Mouse (Mus musculus) mouse trophoblast stem cell (cell line): Measurements from ENCODE around the gene Cyp2d9.
"Not testable (repeated sequence)": the region's sequence is repeated elsewhere in the genome, so short reads cannot be mapped to it uniquely, and the experiment has no call there.

Experiments used
- in situ Hi-C, 2 experiments: fragments of 300-500 bp; cut with MseI, MboI; formaldehyde crosslinking; loops; 2 replicates in 1 of 2; 3 replicates in 1 of 2; pipeline ENCODE4 v1.15.1; 2025

Cyp2d9 gene

GRCm38 (mm10) chr15:82433137-82433536, at the start of gene Cyp2d9:
TSS of gene Cyp2d9 (plus strand) at chr15:82433437.
- in situ Hi-C loops = no loop called here

GRCm38 (mm10) chr15:82385729-82386128, 47.5 kb upstream of the Cyp2d9 start:
- in situ Hi-C loops = no loop called here

DNA sequence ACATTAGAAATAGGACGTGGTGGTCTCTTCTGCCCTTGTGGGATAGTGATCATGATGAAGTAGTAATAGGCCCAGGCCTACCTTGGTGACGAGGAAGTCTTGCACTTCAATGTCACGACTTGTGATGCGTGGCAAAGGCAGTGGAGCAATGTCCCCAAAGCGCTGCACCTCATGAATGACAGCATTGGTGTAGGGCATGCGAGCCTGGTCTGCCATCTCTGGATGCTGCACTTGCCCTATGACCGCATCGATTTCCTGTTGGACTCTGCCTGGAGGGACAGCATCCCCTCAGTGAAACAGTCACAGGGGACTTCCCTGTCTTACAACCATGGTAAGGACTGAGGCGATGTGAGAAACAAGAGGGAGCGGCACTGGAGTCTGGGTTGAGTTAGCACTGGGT, 43.3 kb upstream of the Cyp2d9 start:
- in situ Hi-C loops = not testable (repeated sequence)

- in situ Hi-C loops = not testable (repeated sequence)
These were observed 39.3 kb upstream of the Cyp2d9 start, which contains the start of gene Cyp2d11 for GRCm38 (mm10) chr15:82393922-82394321. TSS of gene Cyp2d11 (minus strand) at chr15:82394022.

GRCm38 (mm10) chr15:82395955-82396354, 37.3 kb upstream of the Cyp2d9 start:
- in situ Hi-C loops = loop anchor here (5.0 kb wide), 1 partner anchor 51 kb away; no protein-coding TSS in a partner anchor

DNA sequence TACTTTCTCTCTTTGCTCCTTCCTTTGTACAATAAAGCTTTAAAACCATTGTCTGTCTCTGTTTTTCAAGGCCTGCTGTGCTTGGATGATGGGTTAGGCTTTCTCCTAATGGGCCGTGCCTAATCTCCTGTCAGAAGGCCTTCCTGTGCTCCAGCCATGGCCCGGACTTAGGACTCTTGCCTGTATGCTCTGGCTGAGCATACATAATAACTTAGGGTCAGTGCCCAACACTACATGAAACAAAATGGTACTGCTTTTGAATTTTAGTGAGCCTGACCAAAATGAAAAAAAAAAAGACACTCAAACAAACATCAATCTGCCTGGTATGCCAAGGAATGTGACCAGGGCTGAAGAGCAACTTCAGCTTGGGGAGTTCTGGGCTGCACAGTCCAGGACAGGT, 31.7 kb upstream of the Cyp2d9 start:
- in situ Hi-C loops = no loop called here

DNA sequence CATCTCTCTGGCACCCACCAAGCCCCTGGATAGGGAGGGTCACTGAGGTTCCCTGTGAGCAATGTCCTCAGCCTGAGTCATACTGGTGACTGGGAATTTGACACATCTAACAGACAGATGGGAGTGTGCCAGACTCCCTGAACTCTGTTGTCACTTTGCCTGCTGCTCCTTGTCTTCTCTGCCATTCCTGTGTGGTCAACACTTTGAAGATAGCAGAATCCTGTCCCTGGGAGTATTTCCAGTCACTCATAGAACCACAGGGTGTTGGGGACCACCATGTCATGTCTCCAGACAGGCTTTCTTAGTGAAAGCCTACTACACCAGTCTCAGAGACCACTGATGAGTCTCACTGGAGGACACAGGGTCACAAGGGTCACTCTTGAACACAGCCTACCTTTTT, 31.1 kb upstream of the Cyp2d9 start:
- in situ Hi-C loops = no loop called here

DNA sequence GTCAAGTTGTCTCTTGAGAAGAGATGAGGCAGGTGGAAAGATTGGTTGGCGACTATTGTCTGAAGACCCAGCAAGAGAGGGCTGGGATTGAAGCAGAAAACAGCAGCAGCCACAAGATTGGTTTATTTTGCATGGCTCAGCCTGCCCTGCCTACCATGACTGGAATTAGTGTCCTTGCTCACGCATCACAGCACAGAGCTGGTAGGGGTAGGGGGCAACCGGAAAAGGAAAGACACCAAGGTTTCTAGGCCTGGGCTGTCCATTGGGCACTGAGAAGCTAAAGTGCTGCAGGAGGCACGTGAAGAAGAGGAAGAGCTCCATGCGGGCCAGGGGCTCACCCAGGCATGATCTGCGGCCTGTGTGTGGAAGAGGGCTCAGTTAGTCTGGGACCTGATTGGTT, 30.5 kb upstream of the Cyp2d9 start:
- in situ Hi-C loops = no loop called here

- in situ Hi-C loops = no loop called here
These were observed 29.6 kb upstream of the Cyp2d9 start for GRCm38 (mm10) chr15:82403606-82404005.

DNA sequence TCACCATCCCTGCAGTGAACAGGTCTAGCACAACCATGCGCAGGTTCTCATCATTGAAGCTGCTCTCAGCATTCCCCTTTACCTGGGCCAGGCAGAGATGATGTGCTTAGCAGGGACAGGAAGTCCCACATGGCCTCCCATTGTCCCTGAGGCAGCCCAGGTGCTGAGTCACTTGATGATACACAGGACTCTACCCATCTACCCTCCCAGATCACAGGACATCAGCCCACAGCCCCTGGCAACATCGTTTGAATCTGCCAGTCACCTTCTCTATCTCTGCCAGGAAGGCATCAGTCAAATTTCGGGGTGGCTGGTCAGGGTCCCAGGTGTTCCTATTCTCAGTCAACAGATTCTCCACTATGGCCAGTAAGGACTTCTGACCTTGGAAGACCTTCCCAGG, 29.1 kb upstream of the Cyp2d9 start:
- in situ Hi-C loops = no loop called here

GRCm38 (mm10) chr15:82406981-82407380, 26.3 kb upstream of the Cyp2d9 start, which contains the start of gene Cyp2d10:
TSS of gene Cyp2d10 (minus strand) at chr15:82407195.
- in situ Hi-C loops = no loop called here

- in situ Hi-C loops = no loop called here
These were observed 25.7 kb upstream of the Cyp2d9 start for GRCm38 (mm10) chr15:82407536-82407935.

- in situ Hi-C loops = no loop called here
These were observed 16.1 kb upstream of the Cyp2d9 start for GRCm38 (mm10) chr15:82416797-82417789.

DNA sequence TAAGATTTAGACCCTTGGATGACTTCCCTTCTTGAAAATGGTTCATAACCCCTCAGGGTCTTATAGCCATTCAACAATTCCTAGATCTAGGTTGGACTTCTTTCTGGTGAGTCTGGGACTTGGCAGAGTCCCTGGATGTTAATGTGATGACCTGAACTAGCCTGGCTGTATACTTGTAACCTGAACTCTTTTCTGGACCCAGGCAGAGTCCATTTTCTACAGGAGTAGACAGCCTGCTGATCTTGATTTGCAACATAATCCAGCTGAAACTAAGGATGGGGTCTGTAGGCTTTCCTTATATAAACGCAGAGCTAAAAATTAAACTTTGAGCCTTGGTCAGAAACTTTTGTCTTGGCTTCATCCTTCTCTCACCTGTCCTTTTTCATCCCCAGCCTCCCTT, 14.6 kb upstream of the Cyp2d9 start:
- in situ Hi-C loops = no loop called here

- in situ Hi-C loops = no loop called here
These were observed 10.3 kb upstream of the Cyp2d9 start for GRCm38 (mm10) chr15:82422935-82423334.

- in situ Hi-C loops = no loop called here
These were observed 9.8 kb upstream of the Cyp2d9 start for GRCm38 (mm10) chr15:82423471-82423870.

GRCm38 (mm10) chr15:82433621-82434020, 384 bp downstream of the Cyp2d9 start:
- in situ Hi-C loops = no loop called here

DNA sequence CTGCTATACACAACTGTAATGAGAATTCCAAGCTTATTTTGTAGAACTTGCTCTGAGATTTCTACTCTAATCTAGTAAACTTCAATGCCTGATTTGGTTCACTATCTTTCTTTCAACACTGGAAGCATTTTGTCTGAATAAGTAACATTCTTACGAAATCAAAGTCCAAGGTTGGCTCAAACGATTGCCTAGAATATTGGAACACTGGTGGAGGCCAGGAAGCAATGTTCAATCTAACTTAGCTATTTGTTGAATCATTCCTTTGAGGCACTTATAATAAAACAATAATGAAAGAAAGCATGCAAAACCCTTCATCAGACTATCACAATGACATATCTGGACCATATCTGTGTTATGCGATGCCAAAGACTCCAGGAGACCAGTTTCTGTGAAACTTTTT, 1.3 kb downstream of the Cyp2d9 start:
- in situ Hi-C loops = no loop called here

DNA sequence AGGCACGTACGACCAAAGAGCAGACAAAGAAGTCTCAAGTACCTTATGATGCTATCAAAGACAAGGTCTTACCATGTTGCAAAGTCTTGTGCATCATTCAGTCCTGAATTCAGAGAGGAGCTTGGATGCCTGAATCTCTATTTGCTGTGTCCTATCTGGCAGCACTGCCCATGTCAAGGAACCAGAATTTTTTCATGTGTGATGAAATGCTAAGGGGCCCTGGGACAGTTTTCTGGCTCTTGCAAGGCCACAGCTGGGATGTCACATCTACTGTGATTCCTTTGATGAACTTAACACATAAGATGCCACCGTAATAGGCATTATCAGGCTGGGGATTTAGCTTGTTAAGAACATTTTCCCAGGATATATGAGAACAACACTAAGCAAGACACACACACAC, 1.8 kb downstream of the Cyp2d9 start:
- in situ Hi-C loops = no loop called here

- in situ Hi-C loops = no loop called here
These were observed 2.4 kb downstream of the Cyp2d9 start for GRCm38 (mm10) chr15:82435606-82436005.

DNA sequence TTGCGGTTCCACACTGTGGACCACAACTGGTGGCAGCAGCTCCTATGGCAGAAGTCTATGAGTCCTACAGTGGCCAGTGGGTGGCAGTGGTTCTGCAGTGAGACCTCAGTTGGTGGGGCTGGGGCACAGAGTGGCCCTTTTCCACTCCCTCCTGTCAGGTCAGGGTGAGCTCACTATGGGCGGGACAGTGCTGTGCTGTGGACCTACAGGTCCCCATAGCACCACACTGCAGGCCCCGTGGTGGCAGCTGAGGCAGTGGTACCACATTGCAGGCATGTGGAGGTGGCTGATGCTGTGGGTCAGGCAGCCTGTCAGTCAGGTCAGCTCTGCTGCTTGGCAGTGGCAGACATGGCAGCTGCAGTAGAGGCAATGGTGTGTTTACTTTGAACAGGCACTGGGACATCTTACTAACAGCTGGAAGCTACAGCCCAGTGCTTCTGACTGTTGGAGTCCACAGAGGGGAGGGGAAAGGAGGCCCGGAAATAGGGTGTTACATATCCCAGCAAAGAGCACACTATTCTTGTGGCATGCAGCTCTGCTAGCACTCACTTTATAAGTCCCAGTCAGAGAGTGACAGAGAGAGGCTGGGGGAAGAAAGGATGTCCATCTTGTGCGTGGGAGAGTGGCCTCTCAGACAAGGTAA, 4.9 kb downstream of the Cyp2d9 start:
- in situ Hi-C loops = no loop called here

GRCm38 (mm10) chr15:82443658-82444057, 10.4 kb downstream of the Cyp2d9 start:
- in situ Hi-C loops = no loop called here

GRCm38 (mm10) chr15:82445196-82445595, 12.0 kb downstream of the Cyp2d9 start:
- in situ Hi-C loops = loop anchor here (5.0 kb wide), 1 partner anchor 48 kb away; no protein-coding TSS in a partner anchor
